Mouse (Mus musculus): ENCODE results near the gene Robo4. TPM values are rescaled to one million over a fixed set of nuclear protein-coding genes. Genes with fewer than 3 reads are reported as not detected.

The Robo4 gene
- polyA plus RNA-seq, 1 experiment from 2014 or later: 6.6 TPM

GRCm38 (mm10) chr9:37461571-37461970 lies 59.9 kb downstream of the Robo4 start:
- peaks cover 79% of the 10 kb centered on the region for H3K27me3 ChIP-seq (replicated peaks; ENCODE audit: low read depth, poor library complexity, severe bottlenecking)
- no peak overlapping the region for H3K27ac ChIP-seq (replicated peaks)
- no peaks in the 10 kb centered on the region for H3K9me3 ChIP-seq
- peaks cover 18% of the 10 kb centered on the region for H3K4me1 ChIP-seq
- H3K4me3 ChIP-seq: no peak overlapping the region
- no peak for DNase-seq (ENCODE audit: low spot score)
- no peaks in the 10 kb centered on the region for H3K36me3 ChIP-seq (replicated peaks)
- WGBS: 6% methylated on average over 3 of the region's 3 CpGs

- Histone ChIP-seq H3K9me3 (no peaks in the 10 kb centered on the region), H3K27ac (replicated peaks) (no peak overlapping the region), H3K4me3 (no peak overlapping the region), H3K4me1 (peaks cover 12% of the 10 kb centered on the region), H3K36me3 (replicated peaks) (no peaks in the 10 kb centered on the region), H3K27me3 (replicated peaks; ENCODE audit: low read depth, poor library complexity, severe bottlenecking) (peaks cover 67% of the 10 kb centered on the region)
- no peak for DNase-seq (ENCODE audit: low spot score)
- WGBS: 15% methylated on average over 7 of the region's 7 CpGs
Observed at GRCm38 (mm10) chr9:37462764-37463163, 61.1 kb downstream of the Robo4 start.

Other genes with a start within 250 kb of the Robo4 start
- gene Tmem218, start 193.7 kb upstream of the Robo4 start, polyA plus RNA-seq (2016; fragmentation: Nextera tagmentation; extraction: Ambion mirVana): 10.2 and 10.8 TPM in 2 replicates
- 2.1 and 2.6 TPM in 2 replicates for gene Slc37a2, start 146.2 kb upstream of the Robo4 start, polyA plus RNA-seq (2016; fragmentation: Nextera tagmentation; extraction: Ambion mirVana)
- gene Ccdc15, start 53.5 kb upstream of the Robo4 start, polyA plus RNA-seq (2016; fragmentation: Nextera tagmentation; extraction: Ambion mirVana): 10.2 and 10.3 TPM in 2 replicates
- 0.05 TPM in 2 replicates for gene Hepacam, start 34.5 kb upstream of the Robo4 start, polyA plus RNA-seq (2016; fragmentation: Nextera tagmentation; extraction: Ambion mirVana)
- gene Robo3, start 31.3 kb downstream of the Robo4 start, polyA plus RNA-seq (2016; fragmentation: Nextera tagmentation; extraction: Ambion mirVana): 4.1 and 9.4 TPM in 2 replicates
- 34.4 and 36.7 TPM in 2 replicates for gene Msantd2, start 87.4 kb downstream of the Robo4 start, polyA plus RNA-seq (2016; fragmentation: Nextera tagmentation; extraction: Ambion mirVana)
- 27.0 and 27.5 TPM in 2 replicates for gene Esam, start 126.2 kb downstream of the Robo4 start, polyA plus RNA-seq (2016; fragmentation: Nextera tagmentation; extraction: Ambion mirVana)
- gene Vsig2, start 137.4 kb downstream of the Robo4 start, polyA plus RNA-seq (2016; fragmentation: Nextera tagmentation; extraction: Ambion mirVana): 0.59 and 0.78 TPM in 2 replicates
- gene Nrgn, start 151.0 kb downstream of the Robo4 start, polyA plus RNA-seq (2016; fragmentation: Nextera tagmentation; extraction: Ambion mirVana): 0.48 and 1.0 TPM in 2 replicates
- 3.7 and 4.8 TPM in 2 replicates for gene Siae, start 153.8 kb downstream of the Robo4 start, polyA plus RNA-seq (2016; fragmentation: Nextera tagmentation; extraction: Ambion mirVana)
- gene Spa17, start 211.8 kb downstream of the Robo4 start, polyA plus RNA-seq (2016; fragmentation: Nextera tagmentation; extraction: Ambion mirVana): 8.0 and 9.2 TPM in 2 replicates